In the genomic region with DNA sequence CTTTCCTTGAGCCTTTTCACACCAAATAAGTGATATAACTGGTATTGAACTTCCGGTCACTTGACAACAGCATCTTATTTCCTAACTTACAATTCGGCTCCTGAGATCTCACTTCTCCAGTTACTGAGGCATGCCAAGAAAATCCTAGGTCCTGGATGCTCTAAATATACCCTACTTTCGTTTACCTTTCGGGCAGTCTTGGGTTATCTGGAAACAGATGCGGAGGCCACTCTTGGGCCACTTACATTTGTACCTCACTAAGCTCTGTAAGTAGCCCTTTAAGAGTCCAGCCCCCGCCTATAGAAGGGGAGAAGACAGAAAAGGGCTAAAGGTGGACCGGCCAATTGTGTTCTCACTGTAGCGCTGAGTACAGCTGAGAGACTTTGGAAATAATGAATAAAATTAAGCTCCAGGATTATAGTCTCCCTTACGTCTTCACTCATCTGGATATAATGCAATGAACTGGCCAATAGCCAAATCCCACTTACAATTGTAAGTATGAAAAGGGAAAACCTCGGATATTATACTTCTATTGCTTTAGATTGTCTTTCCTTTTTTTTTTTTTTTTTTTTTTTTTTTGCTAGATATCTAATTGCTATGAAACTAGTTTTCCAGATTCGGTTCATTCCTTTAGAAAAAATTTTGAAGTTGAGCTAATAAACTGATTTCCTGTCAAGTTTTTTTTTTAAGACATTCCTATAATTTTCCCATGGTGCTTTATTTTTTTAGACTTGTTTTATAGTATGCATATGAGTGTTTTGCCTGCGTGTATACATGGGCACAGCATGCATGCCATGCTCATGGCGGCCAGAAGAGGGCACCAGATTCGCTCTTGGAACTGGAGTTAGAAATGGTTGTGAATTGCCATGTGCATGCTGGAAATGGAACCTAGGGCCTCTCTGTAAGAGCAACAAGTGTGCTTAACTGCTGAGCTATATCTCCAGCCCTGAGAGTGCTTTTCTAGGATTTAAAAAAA, we compare ENCODE assay signal across 10 mouse cellular contexts. TPM values are rescaled to one million over a fixed set of nuclear protein-coding genes. Genes with fewer than 3 reads are reported as not detected.
DNase-seq lines count a peak whose midpoint lies in the region; ATAC-seq and TF ChIP-seq lines count a peak whose summit lies in the region.
"Had no signal": no experiment of that assay in that cellular context is flagged by ENCODE, and none has a peak within 500 bp of the region (broad histone marks: within the 10 kb centered on the region; RNA-seq: fewer than 3 reads in every experiment).

No protein-coding gene starts in this region.

- H3K79me2 ChIP-seq in CH12.LX (replicated peaks; ENCODE audit: control insufficient read depth, extremely low read depth, insufficient read depth, poor library complexity, severe bottlenecking) = no peaks in the 10 kb centered on the region; the same call in 1 of the 2 replicates

- no peaks in the 10 kb centered on the region for H3K36me3 ChIP-seq in heart, embryonic 11.5 days (ENCODE audit: control insufficient read depth, insufficient read depth, low read length)
- H3K36me3 ChIP-seq in CH12.LX (replicated peaks in 1 of 2; ENCODE audit: control insufficient read depth in 1 of 2, insufficient read depth in 1 of 2, low read length in 1 of 2) = peaks cover 0 to 7% of the 10 kb centered on the region in 2 experiments
- H3K36me3 ChIP-seq in splenic B cell, adult 2 months (ENCODE audit: control insufficient read depth, insufficient read depth, low read length, poor library complexity, severe bottlenecking) = no peaks in the 10 kb centered on the region
- H3K36me3 ChIP-seq: embryonic facial prominence, embryonic 15.5 days; lung, embryonic 15.5 days had no signal

- H3K4me3 ChIP-seq in heart, embryonic 11.5 days (ENCODE audit: low read depth, low read length) = no peak overlapping the region
- H3K4me3 ChIP-seq in CH12.LX (replicated peaks in 1 of 3; ENCODE audit: low read depth in 2 of 3, low read length in 2 of 3, poor library complexity in 1 of 3) = peak overlapping the region; percentile 59 to 69 (median 60)
- no peak overlapping the region for H3K4me3 ChIP-seq in gastrocnemius, adult 2 months
- H3K4me3 ChIP-seq: embryonic facial prominence, embryonic 15.5 days; lung, embryonic 15.5 days had no signal

- no peak for TF ChIP-seq EP300 in CH12.LX (IDR thresholded peaks at IDR 0.05; ENCODE audit: low read length)

- TF ChIP-seq CTCF in CH12.LX (conservative IDR thresholded peaks at IDR 0.05 in 1 of 2, IDR thresholded peaks at IDR 0.05 in 1 of 2; ENCODE audit: low read depth in 2 of 2, low read length in 2 of 2) = peak; percentile 84 to 86
- no peak; the same call in 1 of the 2 replicates for TF ChIP-seq CTCF in gastrocnemius, adult 2 months (IDR thresholded peaks at IDR 0.05)

- dilution Hi-C loops in CH12.LX (cut with MboI; ENCODE audit: extremely low pct_ligation_motif_present, extremely low pct_unique_long_range_greater_than_20kb, low sequenced_read_pairs) = no loop called here

- no peak overlapping the region for H3K9ac ChIP-seq in heart, embryonic 11.5 days (ENCODE audit: low read depth, low read length)
- H3K9ac ChIP-seq in CH12.LX (ENCODE audit: insufficient read depth, low read depth) = peak overlapping the region; percentile 78
- H3K9ac ChIP-seq: embryonic facial prominence, embryonic 15.5 days; lung, embryonic 15.5 days had no signal

- DNase-seq in heart, adult 8-10 months (ENCODE audit: low spot score) = peak; percentile 72
- peak; percentile 89 for DNase-seq in CH12.LX (ENCODE audit: extremely low read depth)
- DNase-seq in brain, adult 2 months (ENCODE audit: low read depth, low spot score) = peak; percentile 61
- DNase-seq in gastrocnemius, adult 2 months = peak; percentile 81
- DNase-seq in kidney, postnatal 4 days = peak; percentile 82 to 85
- peak; percentile 86 for DNase-seq in splenic B cell, adult 2 months (ENCODE audit: low read depth, low spot score)

- no peak overlapping the region for H3K27ac ChIP-seq in heart, embryonic 11.5 days (ENCODE audit: low read depth, low read length)
- no peak overlapping the region for H3K27ac ChIP-seq in CH12.LX (ENCODE audit: insufficient read depth, low read depth)
- H3K27ac ChIP-seq in gastrocnemius, adult 2 months = no peak overlapping the region
- H3K27ac ChIP-seq: embryonic facial prominence, embryonic 15.5 days; lung, embryonic 15.5 days had no signal

- no peaks in the 10 kb centered on the region for H3K4me1 ChIP-seq in heart, embryonic 11.5 days (ENCODE audit: control insufficient read depth, insufficient read depth, low read length)
- peaks cover 3 to 16% of the 10 kb centered on the region in 2 experiments for H3K4me1 ChIP-seq in CH12.LX (ENCODE audit: control insufficient read depth in 1 of 2, insufficient read depth in 2 of 2)
- H3K4me1 ChIP-seq: embryonic facial prominence, embryonic 15.5 days; lung, embryonic 15.5 days had no signal

- TF ChIP-seq RAD21 in CH12.LX (IDR thresholded peaks at IDR 0.05; ENCODE audit: low read depth, low read length) = peak; percentile 81

- in situ Hi-C loops in CH12.LX (cut with MboI; ENCODE audit: low pct_ligation_motif_present, low pct_unique_long_range_greater_than_20kb, low sequenced_read_pairs) = loop anchor here (10.0 kb wide), 1 partner anchor 172 kb away; no protein-coding TSS in a partner anchor

- intact Hi-C loops in gastrocnemius, adult 2 months (cut with DNase I) = loop anchor here (2.0 to 5.0 kb wide), 2 partner anchors 109 to 170 kb away; no protein-coding TSS in a partner anchor

- no peaks in the 10 kb centered on the region for H3K9me3 ChIP-seq in heart, embryonic 11.5 days (replicated peaks; ENCODE audit: control insufficient read depth, low read length)
- no peaks in the 10 kb centered on the region for H3K9me3 ChIP-seq in CH12.LX (replicated peaks; ENCODE audit: low read length)
- H3K9me3 ChIP-seq: embryonic facial prominence, embryonic 15.5 days; lung, embryonic 15.5 days had no signal

- H3K27me3 ChIP-seq in heart, embryonic 11.5 days (ENCODE audit: control insufficient read depth, insufficient read depth, low read length) = no peaks in the 10 kb centered on the region
- H3K27me3 ChIP-seq in CH12.LX (replicated peaks) = no peaks in the 10 kb centered on the region
- H3K27me3 ChIP-seq in splenic B cell, adult 2 months (ENCODE audit: control insufficient read depth, insufficient read depth, low read length, poor library complexity, severe bottlenecking) = no peaks in the 10 kb centered on the region
- H3K27me3 ChIP-seq: embryonic facial prominence, embryonic 15.5 days; lung, embryonic 15.5 days had no signal

- H3K4me2 ChIP-seq in heart, embryonic 11.5 days = no peak overlapping the region
- peak overlapping the region; percentile 99 for H3K4me2 ChIP-seq in CH12.LX (ENCODE audit: insufficient read depth, low read depth, poor library complexity, severe bottlenecking)
- H3K4me2 ChIP-seq: embryonic facial prominence, embryonic 15.5 days; lung, embryonic 15.5 days had no signal

- no peak for ATAC-seq in heart, embryonic 11.5 days (replicated peaks; ENCODE audit: insufficient number of reproducible peaks, low FRiP score, low TSS enrichment)
- ATAC-seq in megakaryocyte, adult 5-6 weeks (ENCODE audit: poor library complexity, severe bottlenecking) = peak; percentile 89

- WGBS in heart, embryonic 11.5 days (ENCODE audit: insufficient replicate concordance) = 53% methylated on average over 14 of the region's 14 CpGs

- TF ChIP-seq POLR2A in CH12.LX (IDR thresholded peaks at IDR 0.05; ENCODE audit: low read depth, low read length) = no peak

TF ChIP-seq in CH12.LX, 34 proteins besides CTCF, POLR2A, EP300 and RAD21 (continues in another document):
- TF ChIP-seq KAT2A (IDR thresholded peaks at IDR 0.05; ENCODE audit: insufficient replicate concordance, low read length) = no peak
- TF ChIP-seq MAZ (IDR thresholded peaks at IDR 0.05; ENCODE audit: low read depth, low read length) = 0 out of 2 replicates have a peak, but pooled peaks have one; percentile 35
- no peak for TF ChIP-seq POLR2AphosphoS2 (IDR thresholded peaks at IDR 0.05; ENCODE audit: low read depth, low read length)
- no peak for TF ChIP-seq NELFE (IDR thresholded peaks at IDR 0.05; ENCODE audit: low read depth, low read length)
- TF ChIP-seq UBTF (IDR thresholded peaks at IDR 0.05; ENCODE audit: low read depth, low read length) = no peak
- no peak for TF ChIP-seq USF1 (IDR thresholded peaks at IDR 0.05; ENCODE audit: low read depth, low read length)
- no peak for TF ChIP-seq ZMIZ1 (IDR thresholded peaks at IDR 0.05; ENCODE audit: low read depth, low read length)
- TF ChIP-seq CHD1 (IDR thresholded peaks at IDR 0.05; ENCODE audit: low read depth, low read length) = 0 out of 2 replicates have a peak, but pooled peaks have one; percentile 34
- 0 out of 2 replicates have a peak, but pooled peaks have one; percentile 38 for TF ChIP-seq NRF1 (IDR thresholded peaks at IDR 0.05; ENCODE audit: low read depth, low read length)
- no peak for TF ChIP-seq CHD2 (IDR thresholded peaks at IDR 0.05; ENCODE audit: low read length)
- TF ChIP-seq ETS1 (conservative IDR thresholded peaks at IDR 0.05; ENCODE audit: low read depth, low read length) = 0 out of 2 replicates have a peak, but pooled peaks have one; percentile 16
- TF ChIP-seq ZKSCAN1 (IDR thresholded peaks at IDR 0.05; ENCODE audit: borderline replicate concordance, low read depth, low read length) = no peak
- TF ChIP-seq E2F4 (IDR thresholded peaks at IDR 0.05; ENCODE audit: insufficient replicate concordance, low read depth, low read length) = no peak
- TF ChIP-seq MXI1 (IDR thresholded peaks at IDR 0.05; ENCODE audit: low read depth, low read length) = peak; percentile 66; the same call in 1 of the 2 replicates
- peak; percentile 80; the same call in 1 of the 2 replicates for TF ChIP-seq ZC3H11A (IDR thresholded peaks at IDR 0.05; ENCODE audit: low read depth, low read length)
- peak; percentile 88 for TF ChIP-seq SMC3 (IDR thresholded peaks at IDR 0.05; ENCODE audit: low read depth, low read length)
- TF ChIP-seq MYC (IDR thresholded peaks at IDR 0.05; ENCODE audit: low read depth, low read length) = peak; percentile 99
- peak; percentile 94 for TF ChIP-seq MAX (IDR thresholded peaks at IDR 0.05; ENCODE audit: low read length)
- TF ChIP-seq ZNF384 (IDR thresholded peaks at IDR 0.05; ENCODE audit: low read depth, low read length) = peak; percentile 87
- no peak for TF ChIP-seq GABPA (IDR thresholded peaks at IDR 0.05; ENCODE audit: insufficient replicate concordance, low read depth, low read length)
- peak; percentile 41; the same call in 1 of the 2 replicates for TF ChIP-seq TCF12 (IDR thresholded peaks at IDR 0.05; ENCODE audit: low read depth, low read length)

RNA-seq across cellular contexts. Expression of a gene that starts 17.5 kb away (rescaled TPM):
- total RNA-seq in heart, adult 8-10 months (2022) = 10 to 100 TPM; 17.7 to 21.2 (median 19.1) TPM
- 40.9 and 45.7 TPM in 2 replicates for polyA plus RNA-seq in heart, embryonic 11.5 days (2014; fragmentation: Nextera tagmentation; extraction: Ambion mirVana)
- total RNA-seq in CH12.LX (2012; rRNA removed) = 18.4 and 21.3 TPM in 2 replicates
- total RNA-seq in CH12.LX (2014; rRNA removed) = 14.1 and 14.9 TPM in 2 replicates
- 24.7 and 27.0 TPM in 2 replicates for polyA plus RNA-seq in CH12.LX (2012; ENCODE audit: insufficient read length, low read depth)
- 10 to 100 TPM; 48.6 to 51.2 TPM for total RNA-seq in gastrocnemius, adult 2 months (2021)
- total RNA-seq in megakaryocyte, adult 5-6 weeks (2015) = 32.6 and 39.0 TPM in 2 replicates
- 46.7 and 47.2 TPM in 2 replicates for total RNA-seq in megakaryocyte, adult 5-6 weeks (2017)

Comparison
In these comparisons a context has a peak if more than half of its experiments do, and no peak if none do; other contexts are left out.
1. H3K4me3 ChIP-seq: peak in CH12.LX (3 of 3); none in heart, embryonic 11.5 days (single experiment) and gastrocnemius, adult 2 months (single experiment).
2. Peak in every context shown above with its lines, with median percentiles within 50 percentile points of each other: DNase-seq.